In the genomic region with DNA sequence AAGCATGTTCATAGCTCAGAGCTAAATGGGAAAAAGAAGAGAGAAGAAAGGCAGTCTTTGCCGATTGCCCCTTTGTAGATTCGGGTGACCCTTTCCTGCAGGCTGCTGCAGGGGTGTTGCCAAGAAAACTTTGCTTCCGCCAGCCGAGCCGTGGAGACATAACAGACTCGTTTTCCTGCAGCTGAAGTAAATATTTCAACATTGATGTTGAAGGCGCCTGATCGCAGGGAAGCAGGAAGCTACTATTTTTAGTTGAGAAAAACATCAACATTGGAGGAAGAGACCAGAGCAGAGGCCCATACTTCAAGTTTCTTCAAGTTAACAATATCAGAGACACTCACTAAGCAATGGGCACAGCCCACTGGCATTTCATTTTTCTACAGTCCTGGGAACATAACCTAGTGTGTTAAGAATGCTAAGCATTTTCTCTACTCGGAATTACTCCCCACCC, we compare ENCODE assay signal across 8 mouse cellular contexts.
A peak's percentile ranks its signal among the peaks of the same experiment; 100 is the strongest.
DNase-seq lines count a peak whose midpoint lies in the region; ATAC-seq and TF ChIP-seq lines count a peak whose summit lies in the region.

No protein-coding gene starts in this region.

- peak overlapping the region; percentile 23; the same call in 1 of the 2 replicates for H3K4me2 ChIP-seq in lung, embryonic 16.5 days (ENCODE audit: low read depth, low read length)
- no peak overlapping the region for H3K4me2 ChIP-seq in stomach, embryonic 14.5 days (replicated peaks; ENCODE audit: low read depth, low read length)

- DNase-seq in adrenal gland, adult (ENCODE audit: inconsistent age in 2 of 2, low spot score in 1 of 2): peak; percentile 59 to 75
- no peak for DNase-seq in adrenal gland, postnatal 4 days (ENCODE audit: low spot score in 2 of 2)
- DNase-seq in brain, embryonic 14.5 days (ENCODE audit: low read depth): peak; percentile 76
- peak; percentile 84 to 87 for DNase-seq in heart, adult 9 months (ENCODE audit: low spot score in 2 of 2)
- DNase-seq in kidney, adult 9 months: peak; percentile 70
- DNase-seq in B cell, adult 2 months: no peak

- no peak overlapping the region for H3K9ac ChIP-seq in lung, embryonic 16.5 days (ENCODE audit: low read length)
- no peak overlapping the region for H3K9ac ChIP-seq in stomach, embryonic 14.5 days (replicated peaks; ENCODE audit: low read depth, low read length)

- H3K27me3 ChIP-seq in lung, embryonic 16.5 days (ENCODE audit: control insufficient read depth, insufficient read depth, low read depth, low read length): no peaks in the 10 kb centered on the region
- H3K27me3 ChIP-seq in stomach, embryonic 14.5 days (ENCODE audit: control insufficient read depth, insufficient read depth, low read length): no peaks in the 10 kb centered on the region

- TF ChIP-seq CTCF in brain, embryonic 14.5 days (IDR thresholded peaks at IDR 0.05; ENCODE audit: borderline replicate concordance, extremely low read depth, insufficient read depth, insufficient read length): no peak

- peak overlapping the region; percentile 93 for H3K27ac ChIP-seq in lung, embryonic 16.5 days (ENCODE audit: low read length)
- H3K27ac ChIP-seq in stomach, embryonic 14.5 days (ENCODE audit: low read length): peak overlapping the region; percentile 86

- no peak for TF ChIP-seq POLR2A in brain, embryonic 14.5 days (IDR thresholded peaks at IDR 0.05; ENCODE audit: borderline replicate concordance, extremely low read depth, insufficient read depth, insufficient read length, poor library complexity, severe bottlenecking)

- no peaks in the 10 kb centered on the region for H3K36me3 ChIP-seq in lung, embryonic 16.5 days (ENCODE audit: control insufficient read depth, insufficient read depth, low read length)
- no peaks in the 10 kb centered on the region for H3K36me3 ChIP-seq in stomach, embryonic 14.5 days (ENCODE audit: control insufficient read depth, insufficient read depth, low read length)

- ATAC-seq in lung, embryonic 16.5 days (ENCODE audit: low read depth): peak; percentile 90
- ATAC-seq in stomach, embryonic 14.5 days (ENCODE audit: insufficient number of reproducible peaks, insufficient read depth, low FRiP score, low read depth): peak; percentile 67; the same call in 1 of the 2 replicates

- H3K4me1 ChIP-seq in lung, embryonic 16.5 days (replicated peaks; ENCODE audit: control insufficient read depth, insufficient read depth, low read length): peaks cover 31% of the 10 kb centered on the region
- peaks cover 21% of the 10 kb centered on the region for H3K4me1 ChIP-seq in stomach, embryonic 14.5 days (ENCODE audit: control insufficient read depth, insufficient read depth, low read length)

- H3K4me3 ChIP-seq in lung, embryonic 16.5 days (ENCODE audit: low read length): no peak overlapping the region
- no peak overlapping the region for H3K4me3 ChIP-seq in stomach, embryonic 14.5 days (ENCODE audit: low read depth, low read length)

- 1% methylated on average over 9 of the region's 9 CpGs for WGBS in lung, embryonic 16.5 days
- 3% methylated on average over 9 of the region's 9 CpGs for WGBS in stomach, embryonic 14.5 days

- H3K9me3 ChIP-seq in lung, embryonic 16.5 days (ENCODE audit: control insufficient read depth, low read length): no peaks in the 10 kb centered on the region; the same call in 1 of the 2 replicates
- no peaks in the 10 kb centered on the region for H3K9me3 ChIP-seq in stomach, embryonic 14.5 days (ENCODE audit: control insufficient read depth, low read depth, low read length)

Comparison
In these comparisons a context has a peak if more than half of its experiments do, and no peak if none do; other contexts are left out.
1. DNase-seq: peak in adrenal gland, adult (2 of 2), brain, embryonic 14.5 days (single experiment), heart, adult 9 months (2 of 2) and kidney, adult 9 months (single experiment); none in adrenal gland, postnatal 4 days (0 of 2) and B cell, adult 2 months (0 of 2).